Mouse (Mus musculus) cerebellum, postnatal 4 days (tissue): ENCODE data around the gene Endou.

Experiments
- DNase-seq, 2 experiments: peaks; one replicate each; pipeline ENCODE4 v3.0.0; 2022; ENCODE audit warnings: low spot score in 2 of 2, mixed read lengths in 1 of 2

Endou gene

DNA sequence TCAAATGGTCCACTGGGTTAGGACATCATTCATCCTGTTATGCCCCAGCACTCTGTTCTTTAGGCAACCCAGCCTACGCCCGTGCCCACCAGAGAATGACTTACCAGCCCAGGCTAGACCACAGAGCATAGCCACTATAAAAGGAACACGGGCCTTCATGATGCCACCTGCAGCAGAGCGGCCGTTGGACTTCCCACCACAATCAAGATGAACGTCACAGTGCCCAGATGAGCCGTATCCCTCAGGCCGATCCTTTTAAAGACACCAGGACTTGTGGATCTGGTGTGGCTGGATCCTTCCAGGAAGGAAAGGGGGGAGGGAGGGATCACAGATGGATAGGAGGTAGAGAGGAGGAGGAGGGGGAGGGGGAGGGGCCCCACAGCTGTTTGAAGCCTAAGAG lies at the start of gene Endou:
Gene Endou (minus strand): TSS at position 229 of the 400 bp plus-strand sequence.
- no peak for DNase-seq

DNA sequence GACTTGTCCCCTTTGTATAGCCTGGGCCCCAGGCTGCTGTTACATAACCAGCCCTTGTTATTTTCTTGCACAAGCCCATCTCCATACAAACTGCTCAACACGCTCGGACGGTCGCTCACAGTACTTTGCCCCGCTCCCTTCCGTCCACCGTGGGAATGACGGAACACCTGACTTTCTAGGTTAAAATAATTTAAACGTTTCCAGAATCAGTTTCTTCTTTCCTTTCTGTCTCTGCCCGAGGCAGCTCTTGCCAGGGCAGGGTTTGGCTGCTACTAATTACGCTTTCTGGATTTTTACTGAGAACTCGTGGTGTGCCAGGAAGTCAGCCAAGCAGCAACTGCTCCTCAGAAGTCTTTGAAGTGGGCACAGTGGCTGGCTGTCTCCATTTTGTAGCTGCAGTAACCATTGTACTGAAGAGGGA lies 49.5 kb upstream of the Endou start:
- DNase-seq, result no peak

DNA sequence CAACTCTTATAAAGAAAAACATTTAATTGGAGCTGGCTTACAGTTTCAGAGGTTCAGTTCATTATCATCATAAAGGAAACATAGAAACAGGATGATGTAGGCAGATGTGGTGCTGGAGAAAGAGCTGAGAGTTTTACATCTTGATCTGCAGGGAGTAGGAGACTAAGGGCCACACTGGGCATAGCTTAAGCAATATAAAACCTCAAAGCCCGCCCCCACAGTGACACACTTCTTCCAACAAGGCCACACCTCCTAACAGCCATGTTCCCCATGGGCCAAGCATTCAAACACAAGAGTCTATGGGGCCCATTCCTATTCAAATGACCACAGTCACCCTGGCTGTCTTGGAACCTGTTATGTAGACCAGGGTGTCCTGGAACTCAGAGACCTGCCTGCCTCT lies 48.4 kb upstream of the Endou start:
- DNase-seq, result no peak

DNA sequence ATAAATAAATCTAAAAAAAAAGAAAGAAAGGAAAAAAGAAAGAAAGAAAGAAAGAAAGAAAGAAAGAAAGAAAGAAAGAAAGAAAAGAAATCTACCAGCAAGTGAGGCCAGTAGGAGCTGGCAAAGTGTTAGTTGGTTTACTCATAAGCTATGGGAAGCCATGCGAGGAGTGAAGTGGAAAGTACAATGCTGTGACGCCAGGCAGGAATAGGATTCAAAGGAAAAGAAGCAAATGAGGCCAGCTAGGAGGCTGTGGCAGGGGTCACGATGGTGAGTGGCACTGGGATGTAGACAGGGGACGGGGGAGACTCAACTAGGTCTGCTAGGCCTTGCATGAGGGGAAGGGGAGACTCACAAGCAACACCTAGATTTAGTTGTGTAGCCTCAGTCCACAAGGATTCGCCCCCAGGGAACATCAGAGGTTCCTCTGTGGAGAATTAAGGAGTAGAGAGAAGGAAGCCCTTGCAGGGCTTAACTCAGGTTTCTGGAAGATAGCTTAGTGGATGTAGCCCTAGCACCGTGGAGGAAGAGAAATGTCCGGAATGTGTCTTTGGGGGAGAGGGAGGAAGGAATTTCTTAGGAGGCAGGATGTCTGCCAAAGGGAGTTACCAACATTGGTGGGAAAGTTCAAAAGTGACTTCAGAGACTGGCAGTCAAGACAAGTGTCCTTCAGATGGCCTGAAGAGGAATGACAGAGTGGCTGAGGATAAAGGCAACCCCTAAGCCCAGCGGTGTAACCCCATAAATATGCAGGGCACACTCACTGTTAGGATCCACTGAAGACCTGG lies 47.4 kb upstream of the Endou start, which contains the start of gene Slc48a1:
Gene Slc48a1 (plus strand): TSS at position 210 of the 788 bp plus-strand sequence.
- no peak for DNase-seq

DNA sequence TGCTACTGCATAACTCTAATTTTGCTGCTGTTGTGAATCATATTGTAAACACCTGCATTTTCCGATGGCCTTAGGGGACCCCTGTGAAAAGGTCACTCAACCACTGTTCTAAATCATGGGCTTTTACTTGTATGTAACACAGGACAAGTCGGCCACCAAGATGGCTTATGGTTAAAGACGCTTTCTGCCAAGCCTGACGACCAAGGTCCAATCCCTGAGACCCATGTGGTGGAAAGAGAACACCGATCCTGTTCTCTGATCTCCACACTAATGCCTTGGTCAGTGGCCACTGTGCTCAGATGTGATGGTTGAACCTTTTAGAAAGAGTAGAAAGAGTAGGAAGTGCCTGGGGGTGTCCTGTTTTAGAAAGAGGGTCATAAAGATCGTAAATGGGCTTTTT lies 45.8 kb upstream of the Endou start:
- DNase-seq, result no peak

DNA sequence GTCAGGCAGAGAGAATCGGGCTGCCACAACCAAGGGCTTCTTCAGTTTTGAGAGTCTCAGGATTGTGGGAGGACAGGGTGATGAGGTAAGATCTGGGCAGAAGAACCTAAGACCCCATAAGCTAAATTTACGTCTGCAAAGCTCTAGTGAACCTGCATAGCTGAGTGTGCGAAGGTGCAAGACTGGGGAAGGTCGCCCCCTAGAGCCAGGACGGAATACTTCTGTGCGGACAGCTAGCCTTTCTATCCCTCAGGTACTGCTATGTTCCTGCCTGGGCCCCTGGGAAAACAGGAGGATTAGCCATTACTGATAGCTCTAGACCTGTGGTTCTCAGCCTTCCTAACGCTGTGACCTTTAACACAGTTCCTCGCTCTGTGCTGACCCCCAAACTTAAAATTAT lies 45.4 kb upstream of the Endou start:
- DNase-seq, result peak in 1 of 2 experiments; percentile 78

DNA sequence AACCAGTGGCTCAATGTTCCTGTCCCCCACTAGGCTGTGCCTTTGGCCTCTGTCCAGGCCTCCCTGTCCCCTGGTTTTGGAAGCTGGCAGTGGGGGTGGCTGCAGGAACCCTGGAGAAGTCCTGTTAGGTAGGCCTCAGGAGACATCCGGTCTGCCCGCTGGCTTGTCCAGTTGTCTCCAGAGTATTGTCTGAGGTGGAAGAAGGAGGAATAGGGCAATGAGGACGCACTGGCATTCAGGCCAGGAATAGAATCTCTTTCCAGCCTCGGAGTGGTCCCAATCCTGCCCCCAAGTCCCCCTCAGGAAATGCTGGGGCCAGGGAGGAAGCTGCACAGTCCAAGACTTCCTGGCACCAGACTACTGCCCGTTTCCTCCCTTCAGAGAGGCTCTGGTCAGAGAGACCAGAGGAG lies 42.8 kb upstream of the Endou start:
- no peak for DNase-seq

DNA sequence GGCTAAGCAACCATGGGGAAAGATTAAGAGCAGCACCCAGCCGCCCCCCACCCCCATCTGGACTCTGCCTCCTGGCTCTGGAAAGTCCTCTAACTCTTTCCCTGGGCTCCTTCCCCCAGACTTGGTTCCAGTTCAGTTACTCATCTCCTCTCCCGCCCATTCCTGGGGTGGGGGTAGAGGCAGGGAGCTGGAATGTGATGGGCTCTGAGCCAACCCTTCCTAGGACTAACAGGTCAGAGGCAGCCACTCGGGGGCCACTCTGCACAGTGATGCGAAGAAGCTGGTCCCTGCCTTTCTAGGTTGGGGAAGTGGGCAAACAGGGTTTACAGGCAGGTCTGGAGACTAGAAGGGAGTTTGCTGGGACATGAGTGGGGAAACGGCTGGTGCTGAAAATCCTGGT lies 42.0 kb upstream of the Endou start:
- no peak for DNase-seq

DNA sequence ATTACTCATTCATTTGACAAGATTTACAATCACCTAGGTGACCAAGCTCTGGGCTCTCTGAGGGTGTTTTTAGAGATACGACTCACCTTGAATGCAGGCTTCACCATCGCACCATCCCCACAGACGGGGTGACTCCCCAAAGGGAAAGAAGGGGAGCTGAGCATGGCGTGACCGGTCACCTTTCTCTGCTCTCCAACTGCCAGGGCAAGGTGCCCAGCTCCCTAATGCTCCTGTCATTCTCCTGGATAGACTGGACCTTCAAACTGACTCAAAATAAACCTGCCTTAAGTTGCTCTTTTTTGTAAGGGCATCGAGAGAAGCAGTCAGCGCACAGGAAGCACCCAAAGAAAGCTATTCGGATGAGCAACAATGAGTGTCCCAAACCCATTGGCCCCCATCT lies 39.1 kb upstream of the Endou start:
- DNase-seq, result no peak

DNA sequence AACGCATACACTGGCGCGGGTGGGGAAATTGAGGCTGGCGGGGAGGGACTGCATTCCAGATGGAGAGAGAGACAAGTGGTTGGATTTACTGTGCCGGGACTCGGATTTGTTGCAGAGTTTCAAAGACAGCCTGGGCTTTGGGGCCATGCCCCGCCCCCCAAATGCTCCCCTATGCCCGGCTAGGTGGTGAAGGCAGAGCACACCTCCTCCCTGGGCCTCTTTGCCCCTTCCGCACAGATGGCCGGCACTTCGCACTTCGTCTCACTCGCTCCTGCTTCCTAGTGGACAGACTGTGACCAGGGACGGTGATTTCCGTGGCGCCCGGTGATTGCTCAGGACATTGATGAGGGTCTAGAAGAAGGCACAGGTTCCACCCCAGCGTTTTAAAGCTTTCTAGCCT lies 37.1 kb upstream of the Endou start:
- peak in 1 of 2 experiments; percentile 45 for DNase-seq

DNA sequence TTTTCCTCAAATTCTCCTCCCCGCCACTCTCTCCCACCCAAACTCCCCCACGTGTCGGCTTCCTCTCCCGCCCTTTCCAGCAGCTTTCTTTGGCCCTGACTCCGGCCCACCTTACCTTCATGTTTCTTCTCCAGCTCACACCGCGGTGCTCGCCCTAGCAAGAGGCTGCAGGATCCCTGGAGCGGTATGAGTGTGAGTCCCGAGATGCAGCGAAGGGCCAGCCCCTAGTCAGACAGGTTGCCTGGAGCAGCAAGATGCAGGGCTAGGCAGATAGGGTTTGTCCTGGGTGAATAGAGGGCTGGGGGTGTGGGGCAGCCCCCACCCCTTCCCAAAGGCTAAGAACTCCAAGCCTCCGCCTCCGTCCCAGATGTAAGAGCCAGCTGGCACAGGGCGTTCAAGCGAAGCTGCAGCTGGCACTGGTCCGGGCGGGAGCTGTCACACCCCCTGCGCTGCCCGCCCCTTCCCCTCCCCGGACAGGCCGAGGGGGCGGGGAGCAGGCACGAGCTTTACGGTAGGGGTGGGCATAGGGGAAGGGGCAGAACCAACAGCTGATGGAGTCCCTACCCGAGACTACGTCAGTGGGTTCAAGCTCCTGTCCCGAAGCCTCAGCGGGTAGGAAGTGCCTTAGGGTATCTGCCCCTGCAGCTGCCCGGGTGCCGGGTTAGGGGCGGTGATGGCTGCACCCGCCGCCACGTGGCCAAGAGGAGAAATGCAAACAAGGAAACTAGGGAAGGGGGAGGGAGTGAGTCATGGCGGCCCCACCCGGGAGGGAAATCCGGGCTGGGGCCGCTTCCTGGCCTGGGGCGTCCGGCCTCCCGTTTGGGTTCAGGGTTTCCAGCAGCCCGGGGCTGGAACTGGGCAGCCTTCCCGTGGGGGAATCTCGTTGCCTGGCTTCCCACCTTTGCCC lies 36.4 kb upstream of the Endou start, which contains the start of gene Rapgef3:
Gene Rapgef3 (minus strand): TSS at position 693 of the 907 bp plus-strand sequence.
- peak; percentile 66 to 80 for DNase-seq

DNA sequence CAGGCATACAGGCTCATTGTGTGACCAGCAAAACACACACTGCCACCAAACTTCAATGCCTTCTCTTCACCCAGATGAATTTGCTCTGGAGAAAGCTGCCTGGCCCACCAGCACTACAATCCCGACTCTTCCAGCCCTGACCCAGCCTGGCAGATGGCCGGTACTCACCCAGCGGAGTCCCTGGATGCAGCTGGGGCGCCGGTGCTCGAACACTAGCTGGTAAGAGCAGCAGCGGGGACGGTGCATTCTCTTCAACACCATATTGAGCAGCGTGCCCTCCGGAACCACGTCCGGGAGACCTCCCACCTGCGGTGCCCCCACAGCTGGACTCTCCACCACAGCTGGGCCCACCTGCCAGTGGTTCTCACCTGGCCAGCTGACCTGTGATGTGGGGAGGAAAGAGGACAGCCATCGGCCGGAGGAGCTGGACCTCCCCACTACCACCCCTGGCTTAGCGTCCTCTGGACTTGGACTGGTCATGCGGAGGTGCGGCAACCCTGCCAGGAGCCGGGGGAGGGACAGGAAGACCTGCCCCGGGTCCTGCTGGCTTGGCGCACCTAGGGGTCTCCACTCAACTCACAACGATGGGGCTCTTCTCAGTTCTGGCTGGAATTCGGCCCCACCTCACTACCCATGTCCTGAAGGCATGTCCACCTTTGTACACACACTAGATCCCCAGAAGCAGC lies 35.6 kb upstream of the Endou start:
- DNase-seq, result peak in 1 of 2 experiments; percentile 34

DNA sequence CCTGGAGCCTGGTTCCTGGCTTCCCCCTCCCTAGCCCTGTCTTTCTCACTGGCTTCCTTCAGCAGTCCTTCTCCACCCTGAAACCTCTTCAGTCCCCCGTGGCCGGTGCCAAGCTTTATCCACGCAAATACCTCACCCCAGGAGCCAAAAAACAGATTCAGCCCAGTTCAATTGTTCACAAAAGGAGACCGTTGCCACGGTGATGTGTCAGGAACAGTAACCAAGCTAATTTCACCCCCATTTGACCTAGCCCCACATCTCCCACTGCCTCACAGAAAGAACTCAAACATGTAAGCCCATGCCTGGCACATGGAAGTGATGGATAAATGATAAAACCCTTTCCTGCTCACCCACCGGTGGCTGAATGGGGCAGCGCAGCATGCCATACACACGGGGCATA lies 35.1 kb upstream of the Endou start:
- peak in 1 of 2 experiments; percentile 23 for DNase-seq

DNA sequence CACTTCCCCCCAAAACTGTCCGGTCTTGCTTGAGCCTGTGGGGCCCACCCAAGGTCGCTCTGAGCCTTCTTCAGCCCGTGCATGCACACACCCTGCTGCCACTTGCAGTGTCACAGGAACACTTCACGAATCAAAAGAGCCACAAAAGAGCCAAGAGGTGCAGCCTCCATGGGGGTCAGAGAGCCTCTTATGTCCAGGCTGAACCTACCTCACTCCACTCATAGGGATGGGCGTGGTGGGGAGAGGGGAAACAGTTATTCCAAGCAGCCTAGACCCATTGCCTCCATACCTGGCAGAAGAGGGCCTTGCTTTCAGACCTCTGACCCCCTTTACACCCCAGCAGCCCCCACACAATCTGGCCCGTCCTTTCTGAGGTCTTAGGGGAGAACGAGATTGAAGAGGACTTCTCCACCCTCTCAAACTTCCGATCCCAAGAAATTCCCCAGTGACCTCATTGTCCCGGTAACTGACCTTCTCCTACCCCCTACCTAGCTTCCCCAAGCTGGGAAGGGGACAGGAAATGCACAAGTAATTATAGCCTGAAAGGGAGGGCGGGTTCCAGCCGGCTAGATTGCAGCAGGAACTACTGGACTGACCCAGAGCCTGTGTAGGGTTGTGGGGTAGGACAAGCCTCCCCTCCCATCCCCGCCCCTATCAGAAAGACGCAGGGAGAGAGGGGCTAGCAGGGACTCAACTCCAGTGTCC lies 34.1 kb upstream of the Endou start:
- no peak for DNase-seq

DNA sequence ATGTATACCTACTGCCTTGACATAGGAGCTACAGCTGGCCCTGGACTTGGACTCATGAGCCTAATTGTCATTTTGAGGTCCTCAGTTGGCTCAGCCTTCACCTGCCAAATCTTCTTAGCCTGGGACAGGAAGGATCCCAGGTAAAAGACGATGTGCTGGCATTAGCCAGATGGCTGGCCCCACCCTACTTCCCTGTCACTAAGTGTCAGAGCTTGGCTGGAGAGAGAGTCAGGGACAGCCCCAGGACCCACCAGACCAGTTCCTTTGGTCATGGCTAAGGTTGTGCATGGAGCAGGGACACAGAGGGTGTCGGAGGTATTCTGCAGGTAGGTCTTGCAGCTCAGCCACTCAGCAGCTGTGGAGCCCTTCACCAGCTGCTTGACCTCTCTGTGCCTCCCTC lies 33.4 kb upstream of the Endou start:
- no peak for DNase-seq

DNA sequence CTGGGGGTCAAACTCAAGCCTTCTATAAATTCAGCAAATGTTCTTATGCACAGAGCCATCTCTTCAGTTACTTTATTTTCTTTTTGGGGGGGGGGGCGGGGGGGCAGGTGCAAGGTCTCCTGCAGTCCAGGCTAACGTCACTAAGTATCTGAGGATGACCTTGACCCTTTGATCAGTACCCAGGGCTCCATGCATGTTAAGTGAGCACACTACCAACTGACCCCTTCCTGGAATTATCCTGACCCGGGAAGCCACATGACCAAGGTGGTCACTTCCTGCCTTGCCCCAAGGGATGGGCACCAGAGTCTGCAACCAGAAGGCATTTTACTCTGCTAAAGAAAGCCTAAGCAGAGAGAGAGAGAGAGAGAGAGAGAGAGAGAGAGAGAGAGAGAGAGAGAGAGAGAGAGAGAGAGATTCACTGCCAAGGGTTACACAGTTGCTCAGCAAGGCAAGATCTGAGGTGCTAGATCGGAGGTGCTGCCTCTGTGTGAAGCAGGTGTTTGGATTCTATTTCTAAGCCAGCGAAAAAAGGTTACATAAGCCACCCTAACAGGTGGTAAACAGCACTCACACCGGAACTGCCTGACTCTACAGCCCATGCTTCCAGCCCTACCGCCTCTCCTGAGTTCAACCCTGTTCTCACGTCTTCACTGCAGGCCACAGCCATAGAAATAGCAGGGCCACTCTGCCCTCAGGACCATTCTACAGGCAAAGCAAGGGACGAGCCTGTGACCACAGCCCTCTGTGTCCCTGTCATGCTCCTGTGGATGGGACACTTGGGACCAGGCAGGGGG lies 32.3 kb upstream of the Endou start:
- DNase-seq, result no peak

DNA sequence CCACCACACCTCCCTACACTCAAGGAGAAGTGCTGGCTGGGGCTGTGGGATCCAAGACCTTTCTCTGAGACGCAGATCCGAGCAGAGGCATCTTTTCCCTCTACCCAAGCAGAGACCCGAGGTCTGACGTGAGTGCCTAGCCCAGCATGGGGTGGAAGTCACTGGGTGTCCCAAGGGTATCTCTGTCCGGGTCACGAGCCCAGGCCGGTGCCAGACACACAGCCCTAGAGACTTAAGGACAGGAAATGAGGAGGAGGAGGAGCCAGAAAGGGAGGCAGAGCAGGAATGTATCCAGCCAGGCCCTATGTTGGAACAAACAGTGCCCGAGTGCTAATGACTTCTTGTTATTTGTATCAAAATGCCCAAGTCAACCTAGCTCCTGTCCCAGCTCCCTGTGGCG lies 31.6 kb upstream of the Endou start:
- DNase-seq, result no peak

DNA sequence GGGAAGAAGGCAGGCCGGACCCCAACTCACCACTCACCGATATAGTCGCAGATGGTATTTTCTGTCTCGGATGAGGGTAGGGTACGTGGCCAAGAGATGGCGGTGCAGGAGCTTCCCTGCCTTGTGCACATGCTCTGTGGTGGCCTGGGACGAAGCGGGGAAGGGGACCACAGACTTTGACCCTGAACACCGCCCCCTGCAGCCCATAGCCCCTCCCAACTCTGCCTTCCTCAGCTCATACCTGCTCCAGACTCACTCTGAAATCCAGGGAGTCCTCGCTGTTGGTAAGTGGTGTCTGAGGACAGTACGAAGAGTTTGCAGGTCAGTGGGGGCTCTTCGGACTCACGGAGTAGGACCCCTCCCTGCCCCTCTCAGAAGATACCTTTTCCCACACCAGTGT lies 30.3 kb upstream of the Endou start:
- DNase-seq, result no peak

DNA sequence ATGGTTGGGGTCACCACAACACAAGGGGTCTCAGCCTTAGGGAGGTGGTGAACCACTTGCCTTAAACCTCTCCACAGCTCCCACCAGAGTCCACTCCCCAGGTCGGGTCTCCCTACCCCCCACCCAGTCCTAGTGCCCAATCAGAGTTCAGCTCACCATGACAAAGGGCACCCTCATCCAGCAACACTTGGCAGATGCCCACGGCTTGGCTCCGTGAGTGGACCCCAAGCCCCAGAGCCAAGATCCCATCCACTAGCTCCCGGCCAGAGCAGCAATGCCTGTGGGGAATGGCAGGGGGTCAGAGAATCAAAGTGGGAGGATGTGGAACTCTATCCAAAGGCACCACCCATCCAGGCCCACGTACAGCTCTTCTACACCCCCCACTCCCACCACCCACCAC lies 29.8 kb upstream of the Endou start:
- no peak for DNase-seq

DNA sequence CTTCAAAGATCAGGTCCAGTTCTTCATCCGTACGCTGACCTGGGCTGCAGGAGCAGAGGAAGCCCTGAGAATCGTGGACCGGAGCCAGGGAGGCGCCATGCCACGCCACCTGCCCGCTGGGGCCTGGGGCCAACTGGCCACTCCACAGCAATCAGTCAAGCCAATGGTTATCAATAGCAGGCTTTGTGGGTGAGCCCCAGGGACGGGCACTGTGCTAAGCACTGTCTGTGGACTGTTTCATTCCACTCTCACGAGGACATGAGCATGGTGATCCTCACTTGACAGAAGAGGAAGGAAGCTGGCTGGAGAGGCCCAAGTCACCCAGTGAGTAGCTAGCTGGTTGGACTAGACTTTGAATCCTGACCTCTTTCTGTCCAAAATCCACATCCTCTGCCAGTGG lies 28.9 kb upstream of the Endou start:
- DNase-seq, result peak in 1 of 2 experiments; percentile 69

DNA sequence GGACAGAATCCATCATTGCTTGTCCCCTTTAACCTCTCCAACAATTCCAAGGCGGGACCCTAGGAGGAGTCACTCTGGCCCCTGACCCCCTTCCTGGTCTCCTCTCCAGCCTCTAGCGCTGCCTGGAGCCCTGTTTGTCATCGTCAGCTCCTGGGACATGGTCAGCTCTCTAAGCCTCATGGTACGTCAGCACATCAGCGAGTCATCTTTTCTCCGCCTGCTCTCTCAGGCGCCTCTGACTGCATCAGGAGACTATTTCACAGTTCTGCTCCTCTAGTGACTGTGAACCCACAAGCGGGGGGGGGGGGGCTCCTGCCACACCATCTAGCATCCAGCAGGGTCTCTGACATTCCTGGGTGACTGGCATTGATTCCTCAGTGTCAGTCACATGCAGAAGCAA lies 24.2 kb upstream of the Endou start:
- no peak for DNase-seq
